Mouse (Mus musculus) stomach, embryonic 14.5 days (tissue): Measurements from ENCODE around the gene Mmp9. TPM values are rescaled to one million over a fixed set of nuclear protein-coding genes. Genes with fewer than 3 reads are reported as not detected.
A peak's percentile ranks its signal among the peaks of the same experiment; 100 is the strongest.

Experiments used
- ATAC-seq: fragments of 200-750 bp; cut with Nextera tagmentation; 2 replicates; pipeline ENCODE4 v1.8.0; 2017; ENCODE audit warnings: low read depth, moderate TSS enrichment; ENCODE audit not compliant: insufficient number of reproducible peaks, insufficient read depth, low FRiP score
- H3K27ac ChIP-seq: fragments of 300-500 bp; sonication (generic); 2 replicates; pipeline ENCODE4 v1.5.1; 2014; ENCODE audit warnings: mild to moderate bottlenecking, low read length, moderate library complexity, mixed read lengths
- H3K27me3 ChIP-seq: fragments of 300-500 bp; sonication (generic); 2 replicates; pipeline ENCODE4 v1.6.1; 2014; ENCODE audit warnings: low read length, control low read depth, mixed read lengths; ENCODE audit not compliant: control insufficient read depth, insufficient read depth
- H3K36me3 ChIP-seq: fragments of 300-500 bp; sonication (generic); 2 replicates; pipeline ENCODE4 v1.6.1; 2014; ENCODE audit warnings: mild to moderate bottlenecking, control low read depth, low read length, moderate library complexity, mixed read lengths; ENCODE audit not compliant: control insufficient read depth, insufficient read depth
- H3K4me1 ChIP-seq: fragments of 300-500 bp; sonication (generic); 2 replicates; pipeline ENCODE4 v1.6.1; 2014; ENCODE audit warnings: low read length, control low read depth, mixed read lengths; ENCODE audit not compliant: control insufficient read depth, insufficient read depth
- H3K4me2 ChIP-seq: fragments of 300-500 bp; sonication (generic); replicated peaks from 2 replicates; pipeline ENCODE4 v1.6.1; 2014; ENCODE audit warnings: low read depth, low read length, control low read depth
- H3K4me3 ChIP-seq: fragments of 300-500 bp; sonication (generic); 2 replicates; pipeline ENCODE4 v1.5.1; 2014; ENCODE audit warnings: low read depth, low read length, control low read depth
- H3K9ac ChIP-seq: fragments of 300-500 bp; sonication (generic); replicated peaks from 2 replicates; pipeline ENCODE4 v1.6.1; 2014; ENCODE audit warnings: low read depth, mild to moderate bottlenecking, control low read depth, low read length, moderate library complexity, mixed read lengths
- H3K9me3 ChIP-seq: fragments of 300-500 bp; sonication (generic); 2 replicates; pipeline ENCODE4 v1.6.1; 2016; ENCODE audit warnings: low read depth, low read length, control low read depth; ENCODE audit not compliant: control insufficient read depth
- WGBS: fragments of 180-500 bp; shearing (Covaris S2); extraction: QIAGEN DNeasy Blood & Tissue Kit; methylation state at CpG from one replicate; pipeline ENCODE4 v1.1.7; 2014; 5-methylcytosine and 5-hydroxymethylcytosine counted together
- polyA plus RNA-seq: library from polyadenylated mRNA; unstranded; fragments of >200 nt; fragmentation: Nextera tagmentation; extraction: Ambion mirVana; gene quantifications from 2 replicates; pipeline ENCODE4 v1.2.1, GENCODE M21; 2014

The Mmp9 gene
- 1.2 and 1.8 TPM in 2 replicates for polyA plus RNA-seq

DNA sequence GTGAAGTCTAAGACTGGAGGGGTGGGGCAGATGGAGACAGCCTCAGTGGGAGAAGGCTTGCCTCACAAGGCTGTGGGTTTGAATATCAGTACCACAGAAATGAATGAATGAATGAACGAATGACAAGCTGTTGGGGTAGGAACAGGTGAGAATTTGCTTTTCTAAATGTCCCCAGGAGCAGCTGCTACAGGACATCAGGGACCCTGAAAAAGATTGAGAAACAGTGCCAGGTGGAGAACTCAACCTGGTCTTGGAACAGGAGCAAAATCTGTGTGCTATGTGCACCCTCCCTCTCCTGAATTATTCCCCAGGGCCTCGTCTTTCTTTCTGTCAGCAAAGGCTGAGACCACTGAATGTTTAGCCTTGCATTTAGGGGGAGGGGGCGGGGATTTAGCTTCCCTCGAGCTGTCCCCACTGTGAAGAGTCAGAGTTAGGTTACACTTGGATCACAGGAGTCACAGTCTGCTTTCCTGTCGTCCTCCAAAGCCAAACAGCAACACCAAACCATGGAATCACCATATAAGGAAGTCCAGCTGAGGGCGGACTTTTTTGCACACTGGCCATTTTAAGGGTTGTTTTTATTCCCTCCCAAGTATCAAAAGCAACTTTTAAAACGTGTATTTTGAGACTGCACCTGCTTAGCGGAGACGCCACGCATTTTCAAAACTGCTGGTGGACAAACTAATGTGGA, at the start of gene Mmp9:
TSS of gene Mmp9 (plus strand) at position 641 of the 691 bp plus-strand sequence.
- no peak within 1 kb of the TSS for H3K4me3 ChIP-seq
- H3K9ac ChIP-seq = no peak within 1 kb of the TSS
- WGBS = 19% methylated on average over 10 of the region's 10 CpGs
- H3K36me3 ChIP-seq = no peaks in the 10 kb centered on the region
- H3K4me2 ChIP-seq = no peak within 1 kb of the TSS
- peaks cover 12% of the 10 kb centered on the region; the same call in 1 of the 2 replicates for H3K27me3 ChIP-seq
- H3K27ac ChIP-seq = no peak within 1 kb of the TSS
- no peak for ATAC-seq
- H3K9me3 ChIP-seq = no peaks in the 10 kb centered on the region
- peaks cover 13% of the 10 kb centered on the region; the same call in 1 of the 2 replicates for H3K4me1 ChIP-seq

DNA sequence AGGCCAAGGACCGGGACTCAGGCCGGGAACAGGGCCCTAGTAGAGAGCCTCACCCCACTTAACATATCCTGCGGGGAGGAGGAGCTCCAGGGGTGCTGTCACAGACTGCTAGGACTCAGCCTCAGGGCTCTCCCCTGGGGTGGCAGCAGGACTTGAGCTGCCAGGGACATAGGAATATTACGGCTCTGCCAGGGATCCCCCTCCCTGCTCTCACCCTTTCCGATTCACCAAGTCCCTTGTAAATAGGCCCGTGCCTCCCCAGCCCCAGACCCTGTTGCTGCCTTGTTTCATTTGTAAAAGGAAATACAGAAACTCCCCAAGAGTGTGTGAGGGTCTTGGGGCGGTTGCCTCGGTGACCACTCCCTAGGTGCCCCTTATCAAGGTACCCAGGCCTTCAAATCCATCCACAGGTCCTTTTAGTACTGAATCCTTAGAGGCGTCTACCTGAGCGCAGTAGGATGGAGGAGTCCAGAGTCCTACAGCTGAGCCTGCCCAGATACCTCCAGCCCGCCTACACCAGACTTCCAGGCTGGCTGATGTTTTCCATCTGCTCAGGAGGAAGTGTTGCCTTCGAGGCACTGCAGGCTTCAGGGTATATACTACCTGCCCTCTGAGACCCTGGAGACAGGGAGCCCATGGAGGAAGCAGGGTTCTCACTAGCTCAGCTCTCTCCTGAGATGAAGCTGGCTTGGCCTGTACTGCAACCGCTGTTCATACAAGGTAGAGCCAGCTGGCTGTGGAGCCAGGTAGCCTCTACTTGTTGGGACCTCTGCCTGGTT, 49.3 kb upstream of the Mmp9 start:
- no peak overlapping the region for H3K4me2 ChIP-seq
- 81% methylated on average over 13 of the region's 13 CpGs for WGBS
- no peaks in the 10 kb centered on the region for H3K9me3 ChIP-seq
- H3K4me3 ChIP-seq = no peak overlapping the region
- H3K27ac ChIP-seq = no peak overlapping the region; the same call in 1 of the 2 replicates
- no peaks in the 10 kb centered on the region for H3K4me1 ChIP-seq
- H3K36me3 ChIP-seq = peaks cover 99% of the 10 kb centered on the region
- no peaks in the 10 kb centered on the region for H3K27me3 ChIP-seq
- H3K9ac ChIP-seq = 0 out of 2 replicates have a peak overlapping the region, but pooled peaks have one; percentile 14
- no peak for ATAC-seq

DNA sequence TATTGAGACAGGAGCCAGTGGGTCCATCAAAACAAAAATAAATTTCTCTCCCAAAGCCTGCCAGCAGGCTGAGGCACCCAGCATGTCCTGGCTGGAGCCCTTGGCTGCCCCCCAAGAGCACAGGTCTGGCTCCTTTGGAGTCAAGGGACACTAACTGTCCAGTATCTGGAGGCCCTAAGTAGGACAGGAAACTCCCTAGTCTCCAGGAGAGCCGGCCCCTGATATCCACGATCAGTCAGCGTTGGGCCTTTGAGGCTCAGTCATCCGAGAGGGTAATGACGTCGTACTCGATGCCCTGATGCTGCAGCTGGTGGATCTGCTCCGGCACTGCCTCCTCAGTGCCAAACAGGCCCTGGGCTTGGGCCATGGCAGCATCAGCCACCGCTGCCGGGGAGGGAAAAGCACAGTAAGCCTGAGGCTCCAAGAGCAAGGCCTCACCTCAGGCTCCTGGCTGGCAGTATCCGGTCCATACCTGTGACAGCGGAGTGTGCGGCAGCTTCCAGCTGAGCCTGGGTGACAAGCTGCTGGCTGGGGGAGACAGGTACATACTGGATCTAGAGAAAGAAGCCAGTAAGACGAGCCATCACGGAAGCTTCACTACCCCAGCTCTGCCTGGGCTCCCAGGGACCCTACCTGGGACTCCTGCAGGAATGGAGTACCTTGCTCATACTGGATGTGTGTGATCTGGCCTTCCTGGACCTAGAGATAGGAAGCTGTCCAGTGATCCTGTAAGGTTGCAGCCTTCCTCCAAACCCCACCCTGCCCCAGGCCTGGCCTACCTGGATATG, 48.5 kb upstream of the Mmp9 start:
- Histone ChIP-seq H3K4me2 (no peak overlapping the region), H3K4me3 (no peak overlapping the region), H3K4me1 (no peaks in the 10 kb centered on the region), H3K9me3 (no peaks in the 10 kb centered on the region), H3K36me3 (peaks cover 97% of the 10 kb centered on the region), H3K9ac (0 out of 2 replicates have a peak overlapping the region, but pooled peaks have one; percentile 14), H3K27ac (no peak overlapping the region), H3K27me3 (no peaks in the 10 kb centered on the region)
- WGBS = 88% methylated on average over 15 of the region's 15 CpGs
- no peak for ATAC-seq

DNA sequence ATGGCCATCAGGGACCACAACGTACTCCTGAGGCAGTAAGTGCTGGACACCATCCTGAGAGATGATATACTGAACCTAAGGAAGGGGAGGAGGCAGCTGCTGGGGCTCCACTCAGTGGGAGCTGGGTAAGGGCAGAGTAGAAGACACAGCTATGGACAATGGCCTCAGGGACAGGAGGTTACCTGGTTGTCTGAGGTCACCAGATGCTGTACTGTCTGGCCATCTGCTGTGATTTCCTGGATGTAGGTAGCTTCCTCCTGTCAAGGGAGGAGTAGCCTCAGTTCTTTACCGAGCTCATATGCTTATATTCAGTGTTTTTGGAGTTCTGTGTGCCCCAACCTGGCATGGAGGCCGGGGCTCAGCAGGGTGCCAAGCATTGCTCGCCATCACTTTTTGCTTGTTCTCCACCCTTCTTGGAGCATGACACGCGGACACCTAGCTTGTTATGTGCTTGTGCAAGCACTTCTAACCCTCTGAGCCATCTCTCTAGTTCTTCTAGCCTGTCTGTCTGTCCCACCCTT, 47.8 kb upstream of the Mmp9 start:
- no peak overlapping the region for H3K4me2 ChIP-seq
- H3K9me3 ChIP-seq = no peaks in the 10 kb centered on the region
- H3K4me1 ChIP-seq = no peaks in the 10 kb centered on the region
- H3K9ac ChIP-seq = no peak overlapping the region
- H3K4me3 ChIP-seq = no peak overlapping the region
- peaks cover 97% of the 10 kb centered on the region for H3K36me3 ChIP-seq
- H3K27ac ChIP-seq = no peak overlapping the region
- no peak for ATAC-seq
- 89% methylated on average over 6 of the region's 6 CpGs for WGBS
- H3K27me3 ChIP-seq = no peaks in the 10 kb centered on the region

DNA sequence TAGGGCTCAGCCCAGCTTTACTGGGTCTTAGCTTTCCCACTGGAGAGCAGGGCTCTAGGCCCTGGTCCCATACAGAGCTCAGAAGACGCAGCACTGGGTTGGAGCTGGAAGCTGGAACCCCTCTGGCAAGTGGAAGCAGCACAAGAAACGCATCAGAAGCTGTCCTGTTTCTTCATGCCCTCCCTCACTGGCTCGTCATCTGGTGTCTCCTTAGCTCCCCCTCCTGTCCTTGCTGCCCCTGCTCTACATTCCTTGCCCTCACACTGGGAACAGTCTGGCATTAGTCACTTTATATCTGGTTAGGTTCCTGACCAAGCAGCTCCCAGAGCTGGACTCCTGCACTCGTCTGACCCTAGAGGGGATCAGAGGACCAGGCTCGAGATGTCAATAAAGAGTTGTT, 46.5 kb upstream of the Mmp9 start:
- no peak overlapping the region for H3K4me3 ChIP-seq
- WGBS = 60% methylated on average over 5 of the region's 5 CpGs
- no peak for ATAC-seq
- H3K4me2 ChIP-seq = no peak overlapping the region
- H3K36me3 ChIP-seq = peaks cover 97% of the 10 kb centered on the region
- H3K9ac ChIP-seq = no peak overlapping the region
- no peak overlapping the region for H3K27ac ChIP-seq
- H3K4me1 ChIP-seq = no peaks in the 10 kb centered on the region
- no peaks in the 10 kb centered on the region for H3K27me3 ChIP-seq
- H3K9me3 ChIP-seq = no peaks in the 10 kb centered on the region

DNA sequence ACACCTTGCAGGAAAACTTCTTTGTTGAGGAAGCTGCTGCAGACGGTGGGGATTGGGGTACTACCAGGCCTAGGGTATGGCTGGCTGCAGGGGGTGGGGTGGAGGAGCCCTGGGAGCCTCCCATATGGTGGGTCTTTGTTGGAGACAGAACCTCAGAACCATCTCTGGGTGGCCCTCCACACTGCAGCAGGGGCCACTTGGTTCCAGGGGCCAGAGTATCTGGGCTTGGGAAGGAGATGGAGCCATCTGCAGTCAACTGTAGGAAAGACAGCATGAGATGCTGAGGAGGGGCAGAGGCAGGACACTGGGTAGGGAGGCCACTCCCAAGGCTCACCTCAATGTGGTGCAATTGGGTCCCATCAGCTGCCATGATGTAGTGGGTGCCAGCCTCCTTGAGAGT, 45.9 kb upstream of the Mmp9 start:
- Histone ChIP-seq H3K27me3 (no peaks in the 10 kb centered on the region), H3K4me2 (no peak overlapping the region), H3K27ac (no peak overlapping the region), H3K9ac (no peak overlapping the region), H3K36me3 (peaks cover 97% of the 10 kb centered on the region), H3K4me1 (no peaks in the 10 kb centered on the region), H3K9me3 (no peaks in the 10 kb centered on the region), H3K4me3 (no peak overlapping the region)
- peak; percentile 31; the same call in 1 of the 2 replicates for ATAC-seq
- 69% methylated on average over 1 of the region's 1 CpGs for WGBS

DNA sequence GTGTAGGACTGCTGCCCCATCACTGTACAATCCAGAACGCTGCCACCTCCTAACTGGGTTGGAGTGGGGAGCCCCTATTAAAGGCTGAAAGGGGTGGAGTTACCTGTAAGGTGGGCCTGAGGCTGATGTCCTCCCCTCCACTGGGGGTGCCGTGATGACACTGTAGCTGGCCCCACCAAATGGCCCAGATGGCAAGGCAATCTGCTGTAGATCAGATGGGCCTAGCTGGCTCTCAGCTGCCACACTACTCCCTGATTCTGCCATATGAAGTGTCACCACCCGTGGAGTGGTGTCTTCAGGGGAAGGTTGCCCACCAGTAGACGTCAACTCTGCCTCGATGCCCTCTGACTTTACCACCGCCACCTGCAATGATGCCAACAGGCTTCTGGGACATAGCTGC, 44.7 kb upstream of the Mmp9 start:
- no peaks in the 10 kb centered on the region for H3K9me3 ChIP-seq
- peaks cover 96% of the 10 kb centered on the region for H3K36me3 ChIP-seq
- no peaks in the 10 kb centered on the region for H3K27me3 ChIP-seq
- H3K4me1 ChIP-seq = no peaks in the 10 kb centered on the region
- H3K4me2 ChIP-seq = no peak overlapping the region
- 89% methylated on average over 6 of the region's 6 CpGs for WGBS
- H3K27ac ChIP-seq = no peak overlapping the region
- no peak overlapping the region for H3K4me3 ChIP-seq
- H3K9ac ChIP-seq = no peak overlapping the region
- no peak for ATAC-seq

DNA sequence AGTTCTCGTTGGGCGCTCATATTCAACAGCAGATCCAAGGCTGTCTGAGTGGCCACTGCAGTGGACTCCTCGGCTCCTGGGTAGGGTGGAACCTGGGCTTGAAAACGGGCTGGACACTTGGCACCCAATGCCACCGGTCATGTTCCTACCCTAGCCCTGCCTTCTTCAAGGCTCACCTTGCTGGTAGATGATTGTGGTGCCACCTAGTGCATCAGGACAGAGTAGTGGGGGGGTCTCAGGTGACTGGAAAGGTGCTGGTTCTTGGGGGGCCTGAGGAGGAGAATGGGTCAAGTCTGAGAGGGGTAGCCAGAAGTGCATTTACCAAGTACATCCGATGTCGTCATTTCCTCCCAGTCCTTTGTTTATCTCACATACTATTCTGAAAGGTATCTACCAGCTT, 42.6 kb upstream of the Mmp9 start:
- Histone ChIP-seq H3K9me3 (no peaks in the 10 kb centered on the region), H3K27ac (no peak overlapping the region), H3K36me3 (peaks cover 96% of the 10 kb centered on the region), H3K9ac (no peak overlapping the region), H3K4me1 (no peaks in the 10 kb centered on the region), H3K4me2 (no peak overlapping the region), H3K4me3 (no peak overlapping the region), H3K27me3 (no peaks in the 10 kb centered on the region)
- no peak for ATAC-seq
- 88% methylated on average over 7 of the region's 7 CpGs for WGBS
